Mouse (Mus musculus): Measurements from ENCODE around the gene Tmco4. TPM values are rescaled to one million over a fixed set of nuclear protein-coding genes. Genes with fewer than 3 reads are reported as not detected.
A peak's percentile ranks its signal among the peaks of the same experiment; 100 is the strongest.

The Tmco4 gene
- polyA plus RNA-seq, 1 experiment = 3.4 TPM

DNA sequence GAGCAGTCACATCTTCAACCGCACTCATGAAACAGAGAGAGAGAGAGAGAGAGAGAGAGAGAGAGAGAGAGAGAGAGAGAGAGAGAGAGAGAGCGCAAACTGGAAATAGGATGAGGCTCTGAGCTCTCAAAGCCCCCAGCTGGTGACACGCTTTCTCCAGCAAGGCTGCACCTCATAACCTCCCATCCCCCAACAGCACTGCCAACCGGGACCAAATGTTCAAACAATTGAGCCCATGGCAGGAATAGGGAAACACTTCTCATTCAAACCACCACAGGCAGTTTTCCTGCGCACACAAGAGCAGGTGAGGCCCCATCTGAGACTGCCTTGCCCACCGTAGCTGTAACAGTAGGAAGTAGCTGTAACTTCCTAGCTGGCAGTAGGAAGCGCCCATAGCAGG lies 31.3 kb upstream of the Tmco4 start:
- no peaks in the 10 kb centered on the region for H3K27me3 ChIP-seq (ENCODE audit: control insufficient read depth, insufficient read depth, low read length)
- H3K4me1 ChIP-seq (ENCODE audit: control insufficient read depth, insufficient read depth, low read length) = peaks cover 5% of the 10 kb centered on the region
- H3K27ac ChIP-seq (ENCODE audit: control insufficient read depth, insufficient read depth, low read depth, low read length) = no peak overlapping the region
- H3K36me3 ChIP-seq (ENCODE audit: control insufficient read depth, insufficient read depth, low read length) = no peaks in the 10 kb centered on the region
- no peak for TF ChIP-seq POLR2A (IDR thresholded peaks at IDR 0.05; ENCODE audit: control insufficient read depth, low read depth, low read length)
- TF ChIP-seq CTCF (IDR thresholded peaks at IDR 0.05; ENCODE audit: control insufficient read depth, insufficient read depth, insufficient replicate concordance, low read depth, low read length) = no peak
- no peak overlapping the region for H3K4me3 ChIP-seq (ENCODE audit: control insufficient read depth, low read depth, low read length)

DNA sequence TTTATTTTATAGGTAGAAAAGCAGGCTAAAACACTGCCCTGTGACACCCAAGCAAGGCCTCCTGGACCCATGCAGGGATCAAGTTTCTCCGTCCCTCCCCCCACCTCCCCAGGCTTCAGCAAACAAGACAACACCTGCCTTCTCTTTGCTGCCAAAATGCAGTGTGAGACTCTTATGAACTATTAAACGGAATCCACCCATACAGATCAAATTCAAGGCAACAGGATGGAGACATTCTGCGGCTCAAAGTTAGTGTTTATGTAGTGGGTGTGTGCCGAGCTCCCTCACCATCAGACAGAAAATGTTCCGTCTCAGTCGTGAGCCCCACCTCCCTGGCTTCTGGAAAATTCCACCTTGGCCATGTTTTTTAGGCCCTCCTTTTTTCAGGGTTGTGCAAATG lies 30.7 kb upstream of the Tmco4 start:
- Histone ChIP-seq H3K4me3 (ENCODE audit: control insufficient read depth, low read depth, low read length) (no peak overlapping the region), H3K27ac (ENCODE audit: control insufficient read depth, insufficient read depth, low read depth, low read length) (no peak overlapping the region), H3K4me1 (ENCODE audit: control insufficient read depth, insufficient read depth, low read length) (peaks cover 5% of the 10 kb centered on the region), H3K36me3 (ENCODE audit: control insufficient read depth, insufficient read depth, low read length) (no peaks in the 10 kb centered on the region), H3K27me3 (ENCODE audit: control insufficient read depth, insufficient read depth, low read length) (no peaks in the 10 kb centered on the region)
- no peak for TF ChIP-seq CTCF (IDR thresholded peaks at IDR 0.05; ENCODE audit: control insufficient read depth, insufficient read depth, insufficient replicate concordance, low read depth, low read length)
- no peak for TF ChIP-seq POLR2A (IDR thresholded peaks at IDR 0.05; ENCODE audit: control insufficient read depth, low read depth, low read length)

DNA sequence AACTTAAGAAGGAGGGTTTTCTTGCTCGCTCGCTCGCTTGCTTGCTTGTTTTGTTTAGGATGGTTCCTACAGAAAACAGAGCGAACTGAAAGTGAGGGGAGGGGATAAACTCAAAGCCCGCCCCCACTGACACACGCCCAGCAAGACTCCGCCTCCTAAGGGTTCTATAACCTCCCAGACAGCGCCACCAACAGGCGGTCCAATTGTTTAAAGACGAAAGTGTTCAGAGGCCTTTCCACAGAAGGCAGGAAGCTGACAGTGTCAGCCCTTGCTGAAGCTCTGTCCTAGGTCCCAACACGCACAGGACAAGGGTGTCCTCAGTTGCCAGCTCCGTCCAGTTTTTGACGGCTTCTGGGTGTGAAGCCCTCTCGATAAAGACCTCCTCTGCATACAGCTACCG lies 29.0 kb upstream of the Tmco4 start:
- TF ChIP-seq POLR2A (IDR thresholded peaks at IDR 0.05; ENCODE audit: control insufficient read depth, low read depth, low read length) (no peak), CTCF (IDR thresholded peaks at IDR 0.05; ENCODE audit: control insufficient read depth, insufficient read depth, insufficient replicate concordance, low read depth, low read length) (peak; percentile 57; the same call in 1 of the 2 replicates)
- H3K27ac ChIP-seq (ENCODE audit: control insufficient read depth, insufficient read depth, low read depth, low read length) = no peak overlapping the region

DNA sequence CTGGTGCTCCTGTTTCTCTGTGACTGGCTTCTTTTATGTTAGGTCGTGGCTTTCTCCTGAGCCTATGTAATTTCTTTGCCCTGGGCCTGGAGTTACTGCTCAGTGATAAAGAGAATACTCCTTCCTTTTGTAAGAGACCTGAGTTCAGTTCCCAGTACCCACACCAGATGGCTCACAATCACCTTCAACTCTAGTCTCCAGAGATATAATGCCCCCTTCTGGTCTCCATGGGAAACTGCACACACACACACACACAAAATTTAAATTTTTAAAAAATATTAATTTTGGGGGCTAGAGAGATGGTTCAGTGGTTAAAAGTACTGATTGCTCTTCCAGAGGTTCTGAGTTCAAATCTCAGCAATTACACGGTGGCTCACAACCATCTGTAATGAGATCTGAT lies 24.4 kb upstream of the Tmco4 start:
- Histone ChIP-seq H3K27ac (ENCODE audit: control insufficient read depth, insufficient read depth, low read depth, low read length) (no peak overlapping the region), H3K4me1 (ENCODE audit: control insufficient read depth, insufficient read depth, low read length) (peaks cover 5% of the 10 kb centered on the region), H3K36me3 (ENCODE audit: control insufficient read depth, insufficient read depth, low read length) (no peaks in the 10 kb centered on the region), H3K27me3 (ENCODE audit: control insufficient read depth, insufficient read depth, low read length) (no peaks in the 10 kb centered on the region), H3K4me3 (ENCODE audit: control insufficient read depth, low read depth, low read length) (no peak overlapping the region)
- TF ChIP-seq POLR2A (IDR thresholded peaks at IDR 0.05; ENCODE audit: control insufficient read depth, low read depth, low read length) (no peak), CTCF (IDR thresholded peaks at IDR 0.05; ENCODE audit: control insufficient read depth, insufficient read depth, insufficient replicate concordance, low read depth, low read length) (no peak)

More for the DNA sequence above, 29.0 kb upstream of the Tmco4 start:
- no peaks in the 10 kb centered on the region for H3K36me3 ChIP-seq (ENCODE audit: control insufficient read depth, insufficient read depth, low read length)
- H3K4me1 ChIP-seq (ENCODE audit: control insufficient read depth, insufficient read depth, low read length) = peaks cover 5% of the 10 kb centered on the region
- no peak overlapping the region; the same call in 1 of the 2 replicates for H3K4me3 ChIP-seq (ENCODE audit: control insufficient read depth, low read depth, low read length)
- no peaks in the 10 kb centered on the region for H3K27me3 ChIP-seq (ENCODE audit: control insufficient read depth, insufficient read depth, low read length)

DNA sequence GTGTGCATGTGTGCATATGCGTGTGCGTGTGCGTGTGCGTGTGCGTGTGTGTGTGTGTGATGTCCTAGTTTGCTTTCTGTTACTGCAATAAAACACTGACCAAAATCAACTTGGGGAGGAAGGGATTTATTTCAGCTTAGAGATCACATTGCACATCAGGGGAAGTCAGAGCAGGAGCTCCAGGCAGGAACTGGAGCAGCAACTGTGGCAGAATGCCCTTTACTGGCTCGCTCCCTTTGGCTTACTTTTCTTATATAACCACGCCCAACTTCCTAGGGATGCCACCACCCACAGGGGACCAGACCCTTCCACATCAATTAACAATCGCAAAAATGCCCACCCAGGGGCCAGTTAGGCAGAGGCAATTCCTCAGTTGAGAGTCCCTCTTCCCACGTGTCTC lies 14.1 kb upstream of the Tmco4 start:
- no peak overlapping the region for H3K27ac ChIP-seq (ENCODE audit: control insufficient read depth, insufficient read depth, low read depth, low read length)
- TF ChIP-seq CTCF (IDR thresholded peaks at IDR 0.05; ENCODE audit: control insufficient read depth, insufficient read depth, insufficient replicate concordance, low read depth, low read length) (no peak), POLR2A (IDR thresholded peaks at IDR 0.05; ENCODE audit: control insufficient read depth, low read depth, low read length) (no peak)
- no peaks in the 10 kb centered on the region for H3K4me1 ChIP-seq (ENCODE audit: control insufficient read depth, insufficient read depth, low read length)
- no peak overlapping the region for H3K4me3 ChIP-seq (ENCODE audit: control insufficient read depth, low read depth, low read length)
- H3K27me3 ChIP-seq (ENCODE audit: control insufficient read depth, insufficient read depth, low read length) = no peaks in the 10 kb centered on the region
- H3K36me3 ChIP-seq (ENCODE audit: control insufficient read depth, insufficient read depth, low read length) = no peaks in the 10 kb centered on the region

DNA sequence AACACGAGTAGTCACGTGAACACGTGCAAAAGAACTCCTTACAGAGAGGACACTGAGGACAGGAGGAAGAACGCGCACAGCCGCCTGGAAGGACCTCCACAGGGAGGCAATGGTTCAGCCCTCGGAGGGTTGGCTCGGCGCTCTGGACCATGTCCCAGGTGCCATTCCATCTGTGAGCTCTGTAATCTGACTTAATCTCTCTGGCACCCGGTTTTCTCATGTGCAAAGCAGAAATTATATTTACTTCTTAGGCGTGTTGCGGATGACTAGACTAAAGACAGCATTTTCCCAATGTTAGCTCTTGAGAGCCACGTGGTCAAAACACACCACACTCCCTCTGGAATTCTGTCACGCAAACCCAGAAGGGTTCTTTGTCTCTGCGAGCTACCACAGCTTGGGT lies 13.6 kb upstream of the Tmco4 start:
- H3K4me1 ChIP-seq (ENCODE audit: control insufficient read depth, insufficient read depth, low read length) = no peaks in the 10 kb centered on the region
- no peak overlapping the region for H3K4me3 ChIP-seq (ENCODE audit: control insufficient read depth, low read depth, low read length)
- H3K27ac ChIP-seq (ENCODE audit: control insufficient read depth, insufficient read depth, low read depth, low read length) = no peak overlapping the region
- TF ChIP-seq POLR2A (IDR thresholded peaks at IDR 0.05; ENCODE audit: control insufficient read depth, low read depth, low read length) (no peak), CTCF (IDR thresholded peaks at IDR 0.05; ENCODE audit: control insufficient read depth, insufficient read depth, insufficient replicate concordance, low read depth, low read length) (no peak)
- no peaks in the 10 kb centered on the region for H3K36me3 ChIP-seq (ENCODE audit: control insufficient read depth, insufficient read depth, low read length)
- H3K27me3 ChIP-seq (ENCODE audit: control insufficient read depth, insufficient read depth, low read length) = no peaks in the 10 kb centered on the region

DNA sequence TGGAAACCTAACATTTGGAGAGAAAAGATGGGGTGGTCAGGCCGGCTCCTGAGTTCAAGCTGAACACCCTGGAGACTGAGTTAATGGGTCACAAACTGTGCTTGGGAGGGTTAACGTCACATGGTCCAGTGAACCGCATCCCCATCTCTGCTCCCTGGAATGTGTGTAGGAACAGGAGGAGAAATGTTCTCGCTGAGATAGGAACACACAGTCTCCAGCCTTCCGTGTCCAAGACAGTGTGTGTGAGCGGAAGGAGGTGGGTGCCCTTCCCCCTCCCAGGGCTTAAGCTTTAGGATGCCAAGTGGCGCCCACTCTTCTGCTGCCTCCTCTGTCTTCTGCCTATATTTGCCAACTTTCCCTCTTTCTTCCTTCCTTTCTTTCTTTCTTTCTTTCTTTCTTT lies 12.8 kb upstream of the Tmco4 start:
- Histone ChIP-seq H3K27me3 (ENCODE audit: control insufficient read depth, insufficient read depth, low read length) (no peaks in the 10 kb centered on the region), H3K36me3 (ENCODE audit: control insufficient read depth, insufficient read depth, low read length) (no peaks in the 10 kb centered on the region), H3K27ac (ENCODE audit: control insufficient read depth, insufficient read depth, low read depth, low read length) (no peak overlapping the region), H3K4me3 (ENCODE audit: control insufficient read depth, low read depth, low read length) (no peak overlapping the region), H3K4me1 (ENCODE audit: control insufficient read depth, insufficient read depth, low read length) (no peaks in the 10 kb centered on the region)
- TF ChIP-seq POLR2A (IDR thresholded peaks at IDR 0.05; ENCODE audit: control insufficient read depth, low read depth, low read length) (no peak), CTCF (IDR thresholded peaks at IDR 0.05; ENCODE audit: control insufficient read depth, insufficient read depth, insufficient replicate concordance, low read depth, low read length) (no peak)

DNA sequence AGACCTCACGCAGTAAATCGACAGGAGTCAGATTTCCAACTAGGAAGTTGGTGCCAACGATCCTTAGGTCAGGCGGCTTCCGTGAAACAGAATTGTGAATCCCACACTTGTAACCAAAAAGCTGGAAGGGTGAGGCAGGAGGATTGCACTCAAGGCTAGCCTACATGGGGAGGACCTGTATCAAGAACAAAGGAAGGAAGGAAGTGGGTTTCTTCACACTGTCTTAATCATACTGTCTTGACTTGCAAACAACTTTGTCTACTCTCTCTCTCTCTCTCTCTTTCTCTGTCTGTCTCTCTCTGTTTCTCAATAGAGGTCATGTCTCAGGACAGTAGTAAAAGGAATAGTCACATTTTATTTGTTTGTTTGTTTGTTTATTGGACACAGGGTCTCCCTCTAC lies 10.0 kb upstream of the Tmco4 start:
- Histone ChIP-seq H3K4me1 (ENCODE audit: control insufficient read depth, insufficient read depth, low read length) (no peaks in the 10 kb centered on the region), H3K27ac (ENCODE audit: control insufficient read depth, insufficient read depth, low read depth, low read length) (no peak overlapping the region), H3K27me3 (ENCODE audit: control insufficient read depth, insufficient read depth, low read length) (no peaks in the 10 kb centered on the region), H3K36me3 (ENCODE audit: control insufficient read depth, insufficient read depth, low read length) (no peaks in the 10 kb centered on the region), H3K4me3 (ENCODE audit: control insufficient read depth, low read depth, low read length) (no peak overlapping the region)
- TF ChIP-seq POLR2A (IDR thresholded peaks at IDR 0.05; ENCODE audit: control insufficient read depth, low read depth, low read length) (no peak), CTCF (IDR thresholded peaks at IDR 0.05; ENCODE audit: control insufficient read depth, insufficient read depth, insufficient replicate concordance, low read depth, low read length) (no peak)

Data from testis, adult 2 months (tissue).